Mouse (Mus musculus): ENCODE measurements around the gene Lrrc61.

- no peak for TF ChIP-seq GATA1 (IDR thresholded peaks at IDR 0.05; ENCODE audit: low read length)
- TF ChIP-seq TAL1 (IDR thresholded peaks at IDR 0.05; ENCODE audit: low read length): no peak
These were observed 42.1 kb downstream of the Lrrc61 start for GRCm38 (mm10) chr6:48596545-48597232.
